Mouse (Mus musculus) stomach, postnatal 0 days (tissue): ENCODE results near the gene Tceanc2. TPM values are rescaled to one million over a fixed set of nuclear protein-coding genes. Genes with fewer than 3 reads are reported as not detected.

Experiments
- ATAC-seq: fragments of 200-750 bp; cut with Nextera tagmentation; 2 replicates; pipeline ENCODE4 v1.8.0; 2017; ENCODE audit not compliant: low FRiP score, low TSS enrichment
- DNase-seq: peaks from one replicate; pipeline ENCODE4 v3.0.0-alpha.2; 2016; ENCODE audit warnings: low spot score
- H3K27ac ChIP-seq: fragments of 300-500 bp; sonication (generic); replicated peaks from 2 replicates; pipeline ENCODE4 v1.5.1; 2014; ENCODE audit warnings: mild to moderate bottlenecking, control low read depth
- H3K27me3 ChIP-seq: fragments of 300-500 bp; sonication (generic); 2 replicates; pipeline ENCODE4 v1.6.1; 2014; ENCODE audit warnings: low read length; ENCODE audit not compliant: control insufficient read depth, insufficient read depth
- H3K36me3 ChIP-seq: fragments of 300-500 bp; sonication (generic); 2 replicates; pipeline ENCODE4 v1.6.1; 2014; ENCODE audit warnings: low read length, mixed read lengths; ENCODE audit not compliant: control insufficient read depth, insufficient read depth
- H3K4me1 ChIP-seq: fragments of 300-500 bp; sonication (generic); replicated peaks from 2 replicates; pipeline ENCODE4 v1.6.1; 2014; ENCODE audit warnings: antibody characterized with exemption; ENCODE audit not compliant: control insufficient read depth, insufficient read depth
- H3K4me2 ChIP-seq: fragments of 300-500 bp; sonication (generic); replicated peaks from 2 replicates; pipeline ENCODE4 v1.6.1; 2014; ENCODE audit warnings: low read depth, mild to moderate bottlenecking, control low read depth, moderate library complexity
- H3K4me3 ChIP-seq: fragments of 300-500 bp; sonication (generic); 2 replicates; pipeline ENCODE4 v1.5.1; 2014; ENCODE audit warnings: low read depth, low read length, control low read depth
- H3K9ac ChIP-seq: fragments of 300-500 bp; sonication (generic); 2 replicates; pipeline ENCODE4 v1.6.1; 2014; ENCODE audit warnings: mild to moderate bottlenecking, low read length, control low read depth, mixed read lengths
- H3K9me3 ChIP-seq: fragments of 300-500 bp; sonication (generic); 2 replicates; pipeline ENCODE4 v1.6.1; 2016; ENCODE audit warnings: low read length; ENCODE audit not compliant: control insufficient read depth
- CTCF ChIP-seq: IDR thresholded peaks from 2 replicates; pipeline ENCODE4 v1.5.1; 2016; ENCODE audit warnings: antibody characterized with exemption, low read depth, mild to moderate bottlenecking, moderate library complexity
- EP300 ChIP-seq: optimal IDR thresholded peaks from 2 replicates; pipeline ENCODE3; 2016; ENCODE audit warnings: antibody characterized with exemption
- WGBS: fragments of 180-500 bp; shearing (Covaris S2); extraction: QIAGEN DNeasy Blood & Tissue Kit; methylation state at CpG from one replicate; pipeline ENCODE4 v1.1.7; 2014; 5-methylcytosine and 5-hydroxymethylcytosine counted together
- polyA plus RNA-seq: library from polyadenylated mRNA; unstranded; fragments of >200 nt; fragmentation: Nextera tagmentation; extraction: Ambion mirVana; gene quantifications from 2 replicates; pipeline ENCODE4 v1.2.1, GENCODE M21; 2015

Tceanc2 gene
- polyA plus RNA-seq, 1 experiment from 2014 or later: 21.2 TPM

GRCm38 (mm10) chr4:107139836-107140631 is 38.9 kb downstream of the Tceanc2 start:
- no peaks in the 10 kb centered on the region for H3K9me3 ChIP-seq
- H3K4me3 ChIP-seq: no peak overlapping the region
- H3K27me3 ChIP-seq: no peaks in the 10 kb centered on the region
- DNase-seq (no peak), ATAC-seq (no peak)
- no peak overlapping the region for H3K4me2 ChIP-seq
- H3K36me3 ChIP-seq: 0 out of 2 replicates have a peak, but pooled peaks cover 8% of the 10 kb centered on the region
- WGBS: 52% methylated on average over 13 of the region's 13 CpGs
- H3K4me1 ChIP-seq: no peaks in the 10 kb centered on the region; the same call in 1 of the 2 replicates
- no peak overlapping the region for H3K9ac ChIP-seq
- no peak for TF ChIP-seq EP300
- TF ChIP-seq CTCF: no peak
- H3K27ac ChIP-seq: no peak overlapping the region

- Histone ChIP-seq H3K4me3 (no peak overlapping the region), H3K9me3 (no peaks in the 10 kb centered on the region), H3K36me3 (0 out of 2 replicates have a peak, but pooled peaks cover 6% of the 10 kb centered on the region), H3K27ac (no peak overlapping the region), H3K4me2 (no peak overlapping the region), H3K4me1 (no peaks in the 10 kb centered on the region; the same call in 1 of the 2 replicates), H3K27me3 (no peaks in the 10 kb centered on the region), H3K9ac (no peak overlapping the region)
- DNase-seq (no peak), ATAC-seq (no peak)
- no peak for TF ChIP-seq CTCF
- TF ChIP-seq EP300: no peak
- 73% methylated on average over 37 of the region's 37 CpGs for WGBS
Measured at GRCm38 (mm10) chr4:107138948-107139835, 39.7 kb downstream of the Tceanc2 start.

GRCm38 (mm10) chr4:107136531-107136930 is 42.4 kb downstream of the Tceanc2 start:
- no peak overlapping the region for H3K27ac ChIP-seq

GRCm38 (mm10) chr4:107135663-107136062 is 43.3 kb downstream of the Tceanc2 start:
- Histone ChIP-seq H3K36me3 (0 out of 2 replicates have a peak, but pooled peaks cover 6% of the 10 kb centered on the region), H3K4me3 (no peak overlapping the region), H3K27me3 (no peaks in the 10 kb centered on the region), H3K27ac (no peak overlapping the region), H3K9ac (no peak overlapping the region), H3K9me3 (no peaks in the 10 kb centered on the region), H3K4me2 (no peak overlapping the region), H3K4me1 (no peaks in the 10 kb centered on the region; the same call in 1 of the 2 replicates)
- no peak for ATAC-seq
- 63% methylated on average over 5 of the region's 5 CpGs for WGBS
- no peak for DNase-seq
- TF ChIP-seq CTCF (no peak), EP300 (no peak)

More at GRCm38 (mm10) chr4:107136531-107136930, 42.4 kb downstream of the Tceanc2 start:
- Histone ChIP-seq H3K36me3 (0 out of 2 replicates have a peak, but pooled peaks cover 6% of the 10 kb centered on the region), H3K4me1 (no peaks in the 10 kb centered on the region; the same call in 1 of the 2 replicates), H3K4me3 (no peak overlapping the region), H3K4me2 (no peak overlapping the region), H3K9ac (no peak overlapping the region), H3K9me3 (no peaks in the 10 kb centered on the region), H3K27me3 (no peaks in the 10 kb centered on the region)
- 66% methylated on average over 3 of the region's 3 CpGs for WGBS
- ATAC-seq (no peak), DNase-seq (no peak)
- TF ChIP-seq EP300 (no peak), CTCF (no peak)

GRCm38 (mm10) chr4:107134891-107135290 is 44.0 kb downstream of the Tceanc2 start:
- DNase-seq (no peak), ATAC-seq (no peak)
- TF ChIP-seq CTCF (no peak), EP300 (no peak)
- no peak overlapping the region for H3K27ac ChIP-seq
- 0 out of 2 replicates have a peak, but pooled peaks cover 6% of the 10 kb centered on the region for H3K36me3 ChIP-seq
- no peaks in the 10 kb centered on the region for H3K27me3 ChIP-seq
- H3K4me1 ChIP-seq: no peaks in the 10 kb centered on the region
- WGBS: 78% methylated on average over 3 of the region's 3 CpGs
- H3K4me3 ChIP-seq: no peak overlapping the region
- H3K4me2 ChIP-seq: no peak overlapping the region
- H3K9ac ChIP-seq: no peak overlapping the region
- H3K9me3 ChIP-seq: no peaks in the 10 kb centered on the region
